Mouse (Mus musculus) effector memory CD4-positive, alpha-beta T cell, adult 5 months (primary cell): Measurements from ENCODE around the gene Stk26. TPM values are rescaled to one million over a fixed set of nuclear protein-coding genes. Genes with fewer than 3 reads are reported as not detected.

ENCODE experiments used
- polyA plus RNA-seq: library from polyadenylated mRNA; unstranded; fragments of 100-300 nt; shearing (Covaris generic); gene quantifications from one replicate; pipeline ENCODE4 v1.2.1, GENCODE M21; 2017

Stk26 gene
- 129 TPM for polyA plus RNA-seq

GRCm38 (mm10) chrX:50840847-50841560, at the start of gene Stk26:
Gene Stk26, plus strand, starts transcription at chrX:50841047.

GRCm38 (mm10) chrX:50942610-50943009, 101.8 kb downstream of the Stk26 start, which contains the start of gene Frmd7:
Gene Frmd7, minus strand, starts transcription at chrX:50942710.

Other genes starting within 250 kb of the Stk26 start
- gene Frmd7, start 101.7 kb downstream of the Stk26 start, polyA plus RNA-seq, result not detected
- 27.1 TPM for gene Rap2c, start 177.0 kb downstream of the Stk26 start, polyA plus RNA-seq